Mouse (Mus musculus): ENCODE measurements around the gene Atg10.
"Not testable (repeated sequence)": the region's sequence is repeated elsewhere in the genome, so short reads cannot be mapped to it uniquely, and the experiment has no call there.

The Atg10 gene

DNA sequence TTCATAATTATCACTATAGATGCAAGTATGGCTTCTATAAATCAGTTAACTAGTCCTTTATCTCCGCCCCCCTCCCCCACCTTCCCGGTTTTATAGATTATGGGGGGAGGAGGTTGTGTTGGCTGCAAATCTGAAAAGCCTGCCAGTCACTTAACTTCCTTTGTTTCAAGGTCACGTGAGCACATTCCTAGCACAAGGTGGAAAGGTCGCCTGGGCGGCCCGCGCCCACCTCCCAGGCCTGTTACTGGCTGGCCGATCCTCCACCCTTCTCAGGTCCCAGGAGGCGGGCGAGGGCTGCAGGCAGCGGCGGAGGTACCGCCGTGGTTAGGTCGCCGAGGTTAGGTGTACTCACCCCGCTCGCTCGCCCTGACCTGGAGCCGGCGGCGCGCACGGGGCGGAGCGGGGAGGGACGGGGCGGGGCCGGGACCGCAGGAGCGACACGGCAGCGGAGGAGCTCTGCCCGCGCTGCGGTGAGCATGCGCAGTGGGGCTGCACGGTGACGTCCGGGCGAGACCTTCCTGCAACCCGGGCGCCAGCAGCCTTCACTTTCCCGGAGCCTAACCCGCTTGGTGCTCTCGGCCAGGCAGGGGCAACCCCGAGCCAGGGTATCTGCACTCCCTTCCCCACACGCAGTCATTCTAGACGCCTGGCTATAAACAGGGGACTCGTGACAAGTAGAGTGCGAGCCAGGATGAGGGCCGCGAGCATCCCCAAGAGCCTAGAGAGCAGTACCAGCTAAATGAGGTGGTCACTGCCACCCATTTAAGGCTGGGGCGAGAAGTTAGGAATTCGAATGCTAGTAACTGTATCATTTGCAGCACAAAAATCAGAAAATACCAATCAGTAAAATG is at the start of gene Atg10:
Atg10 (minus strand) TSS at position 382 of the 851 bp plus-strand sequence.
- in situ Hi-C loops (cut with MboI, MseI): loop anchor here (10.0 kb wide), 3 partner anchors 151 to 1139 kb away; partner anchors contain the start of genes Tmem167 and Xrcc4

DNA sequence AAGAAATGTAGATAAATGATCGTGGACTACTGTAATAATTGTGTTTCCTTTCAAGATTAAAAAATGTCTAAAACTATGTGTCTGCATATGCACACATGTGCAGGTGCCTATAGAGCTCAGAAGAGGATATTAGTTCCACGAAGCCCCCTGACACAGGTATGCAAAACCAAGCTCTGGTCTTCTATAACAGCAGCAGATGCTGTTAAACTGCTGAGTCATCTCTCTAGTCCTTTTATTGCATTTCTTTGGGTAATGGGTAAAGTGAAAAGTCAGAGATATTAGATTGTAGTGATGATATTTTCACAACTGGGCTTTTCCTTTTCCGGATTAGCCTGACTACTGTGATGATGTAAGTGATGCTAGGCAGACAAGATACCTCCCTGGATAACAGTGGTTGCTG is 28.6 kb upstream of the Atg10 start:
- in situ Hi-C loops (cut with MboI, MseI): no loop called here

DNA sequence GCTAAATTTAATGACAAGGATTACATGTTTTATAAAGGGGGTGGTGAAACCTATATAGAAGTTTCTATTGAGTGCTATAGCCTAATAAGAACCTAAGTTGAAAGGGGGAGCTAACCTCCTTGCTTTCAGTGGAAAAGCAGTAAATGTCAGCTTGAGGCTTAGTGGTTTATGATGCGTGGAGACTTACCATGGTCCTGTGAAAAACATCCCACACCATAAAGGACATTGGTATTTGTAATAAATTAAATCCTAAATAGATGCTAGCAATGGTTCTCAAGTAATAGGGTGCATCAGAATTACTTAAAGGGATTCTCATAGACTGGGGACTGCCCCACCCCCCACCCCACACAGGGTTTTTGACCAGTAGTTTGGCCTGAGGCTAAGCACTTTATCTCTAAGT is 27.9 kb upstream of the Atg10 start:
- in situ Hi-C loops (cut with MboI, MseI): no loop called here

DNA sequence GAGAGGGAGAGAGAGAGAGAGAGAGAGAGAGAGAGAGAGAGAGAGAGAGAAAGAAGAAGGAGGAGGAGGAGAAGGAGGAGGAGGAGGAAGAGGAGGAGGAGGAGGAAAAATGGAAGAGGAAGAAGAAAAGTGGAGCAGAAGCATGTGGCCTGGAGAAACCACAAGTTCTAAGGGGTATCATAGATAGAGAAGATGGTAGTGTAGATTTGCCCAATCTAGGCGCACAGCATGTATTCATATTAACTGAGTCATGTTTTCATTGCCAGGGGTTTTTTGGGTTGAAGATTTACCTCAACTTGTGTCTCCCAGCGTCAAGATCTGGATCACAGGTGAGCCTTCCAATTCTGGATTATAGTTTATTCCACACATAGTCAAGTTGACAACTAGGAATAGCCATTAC is 26.3 kb upstream of the Atg10 start:
- in situ Hi-C loops (cut with MboI, MseI): not testable (repeated sequence)

DNA sequence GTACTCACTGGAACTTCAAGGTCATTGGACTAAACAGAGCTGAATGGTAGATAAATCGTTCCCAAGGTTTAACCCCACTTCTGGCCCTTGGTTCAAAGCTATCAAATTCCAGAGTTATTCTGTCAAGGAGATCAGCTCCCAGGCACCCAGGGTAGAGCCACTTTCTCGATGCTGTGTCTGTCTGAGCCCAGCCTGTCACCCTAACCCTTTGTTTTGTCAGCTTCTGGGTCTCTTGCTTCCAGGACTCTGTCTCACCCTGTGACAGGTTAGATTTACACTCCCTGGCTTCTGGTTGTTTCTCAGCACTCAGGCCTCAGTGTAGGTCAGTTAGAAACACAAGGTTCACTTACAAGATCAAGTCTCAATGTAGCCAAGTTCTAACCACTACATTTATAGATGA is 22.7 kb upstream of the Atg10 start:
- in situ Hi-C loops (cut with MboI, MseI): no loop called here

DNA sequence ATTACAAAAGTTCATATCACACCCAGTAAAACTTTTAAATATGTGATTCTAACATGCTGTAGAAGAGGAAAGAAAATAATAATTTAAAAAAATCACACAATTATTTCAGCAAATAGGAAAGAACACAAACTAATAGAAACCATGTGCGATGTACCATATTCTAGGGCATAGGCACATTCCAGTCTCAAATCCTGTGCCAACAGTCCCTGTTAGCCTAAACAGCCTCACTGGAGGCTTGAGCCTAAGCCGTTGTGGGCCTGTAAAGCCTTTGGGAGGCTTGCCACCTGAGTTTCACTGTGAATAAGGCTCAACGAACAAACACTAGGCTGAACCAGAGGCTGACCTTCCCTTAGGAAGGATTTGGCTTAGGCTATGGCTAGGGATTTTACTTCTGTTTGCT is 14.2 kb upstream of the Atg10 start:
- in situ Hi-C loops (cut with MboI, MseI): no loop called here

DNA sequence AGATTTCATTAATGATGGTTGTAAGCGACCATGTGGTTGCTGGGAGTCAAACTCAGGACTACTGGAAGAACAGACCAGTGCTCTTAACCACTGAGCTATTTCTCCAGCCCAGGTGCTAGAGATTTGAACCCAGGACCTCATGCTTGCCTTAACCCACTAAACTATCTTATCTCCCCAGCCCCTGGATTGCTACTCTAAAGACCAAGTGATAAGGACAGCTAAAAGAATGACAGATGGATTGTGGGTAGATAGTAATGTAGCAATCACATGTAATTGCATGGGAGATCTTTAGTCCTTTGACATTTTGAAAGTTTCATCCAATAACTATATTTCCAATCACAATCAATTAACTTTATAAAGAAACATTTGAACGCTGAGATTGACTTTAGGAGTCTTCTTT is 13.1 kb upstream of the Atg10 start:
- in situ Hi-C loops (cut with MboI, MseI): no loop called here

DNA sequence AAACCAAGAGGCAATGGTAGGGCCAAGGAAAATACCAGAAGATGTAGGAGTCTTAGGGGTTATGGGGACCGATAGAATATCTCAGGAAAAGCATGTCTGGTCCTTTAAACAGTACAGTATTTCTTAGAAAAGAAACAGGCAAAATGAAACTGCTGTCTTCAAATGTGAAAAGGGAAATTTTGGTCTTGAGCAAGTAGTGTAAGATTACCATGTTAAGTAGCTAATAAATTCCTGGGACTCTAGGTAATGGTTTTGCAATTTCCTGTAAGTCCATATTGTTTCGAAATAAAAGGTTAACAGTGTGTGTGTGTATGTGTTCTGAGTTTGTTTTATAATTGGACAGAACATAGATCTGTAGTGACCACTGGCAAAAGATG is 658 bp upstream of the Atg10 start:
- in situ Hi-C loops (cut with MboI, MseI): loop anchor here (10.0 kb wide), 3 partner anchors 150 to 1140 kb away; partner anchors contain the start of genes Tmem167 and Xrcc4

DNA sequence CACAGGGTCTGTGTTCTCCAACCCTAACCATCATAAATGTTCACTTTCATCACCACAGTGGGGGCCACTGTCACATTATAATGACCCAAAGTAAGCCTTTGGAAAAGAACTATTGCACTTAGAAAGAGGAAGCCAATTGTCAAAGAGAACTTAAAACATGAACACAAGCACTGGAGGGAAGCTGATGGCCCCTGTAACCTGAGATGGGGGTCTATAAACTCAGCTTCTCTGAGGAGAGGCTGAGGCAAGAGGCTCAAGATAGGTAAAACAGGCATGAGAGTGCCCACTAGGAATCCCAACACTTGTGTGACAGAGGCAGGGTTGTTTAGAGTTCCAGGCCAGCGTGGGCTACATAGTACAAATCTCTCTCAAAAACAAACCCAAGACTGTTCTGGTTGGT is 705 bp downstream of the Atg10 start:
- in situ Hi-C loops (cut with MboI, MseI): loop anchor here (10.0 kb wide), 3 partner anchors 152 to 1138 kb away; partner anchors contain the start of genes Tmem167 and Xrcc4

DNA sequence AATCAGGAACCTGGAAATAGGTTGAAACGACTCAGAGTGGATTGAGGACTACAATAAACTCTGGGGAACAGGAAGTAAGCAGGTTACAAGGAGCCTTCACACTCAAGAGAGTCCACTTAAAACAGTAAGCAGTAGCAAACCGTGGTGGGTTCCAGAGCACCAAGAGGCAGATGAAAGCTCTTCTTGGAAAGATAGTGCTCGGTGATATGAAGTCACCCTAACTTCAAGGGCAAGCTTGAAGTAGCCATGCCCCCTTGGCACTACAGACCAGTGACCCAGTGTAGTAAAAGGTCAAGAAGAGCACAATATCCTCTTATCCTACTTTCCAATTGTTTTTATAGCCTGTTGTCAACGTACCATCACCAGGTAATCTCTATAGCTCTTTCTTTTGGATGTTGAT is 2.1 kb downstream of the Atg10 start:
- in situ Hi-C loops (cut with MboI, MseI): loop anchor here (10.0 kb wide), 3 partner anchors 153 to 1137 kb away; partner anchors contain the start of genes Tmem167 and Xrcc4

DNA sequence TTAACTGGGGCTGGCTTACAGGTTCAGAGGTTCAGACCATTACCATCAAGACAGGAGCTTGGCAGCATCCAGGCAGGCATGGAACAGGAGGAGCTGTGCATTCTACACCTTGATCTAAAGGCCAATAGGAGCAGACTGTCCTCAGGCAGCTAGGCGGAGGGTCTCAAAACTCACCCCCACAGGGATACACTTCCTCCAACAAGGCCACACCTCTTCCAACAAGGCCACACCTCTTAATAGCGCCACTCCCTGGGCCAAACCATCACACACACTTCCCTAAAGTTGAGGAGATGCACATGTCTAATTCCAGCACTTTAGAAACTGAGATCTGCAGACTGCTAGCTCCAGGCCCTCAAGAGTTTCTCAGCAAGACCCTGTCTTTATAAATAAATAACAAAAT is 6.1 kb downstream of the Atg10 start:
- in situ Hi-C loops (cut with MboI, MseI): no loop called here

DNA sequence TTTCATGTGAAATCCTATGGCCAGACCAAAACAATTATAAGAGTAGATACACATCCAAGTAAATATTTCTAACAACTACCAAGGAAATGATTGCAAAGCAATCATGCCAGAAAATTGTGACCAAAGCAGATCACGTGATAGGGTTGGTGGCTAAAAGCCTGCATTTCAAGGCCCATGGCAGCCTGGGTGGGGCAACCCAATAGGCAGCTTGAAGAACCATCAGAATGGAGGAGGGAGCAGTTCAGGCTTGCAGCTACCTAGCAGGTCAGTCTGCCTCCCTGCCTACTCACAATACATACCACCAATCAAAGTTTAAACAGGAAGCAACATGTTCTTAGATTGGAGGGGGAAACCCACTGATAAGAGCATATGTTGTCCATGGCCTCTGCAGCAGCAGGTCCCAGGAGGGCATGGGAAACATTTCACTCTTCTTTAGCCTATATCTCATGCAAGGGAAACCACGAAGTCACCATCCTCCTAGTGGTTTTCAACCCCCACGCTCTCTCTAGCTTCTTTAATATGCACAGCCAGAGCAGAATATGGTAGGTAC is 7.0 kb downstream of the Atg10 start:
- in situ Hi-C loops (cut with MboI, MseI): no loop called here

DNA sequence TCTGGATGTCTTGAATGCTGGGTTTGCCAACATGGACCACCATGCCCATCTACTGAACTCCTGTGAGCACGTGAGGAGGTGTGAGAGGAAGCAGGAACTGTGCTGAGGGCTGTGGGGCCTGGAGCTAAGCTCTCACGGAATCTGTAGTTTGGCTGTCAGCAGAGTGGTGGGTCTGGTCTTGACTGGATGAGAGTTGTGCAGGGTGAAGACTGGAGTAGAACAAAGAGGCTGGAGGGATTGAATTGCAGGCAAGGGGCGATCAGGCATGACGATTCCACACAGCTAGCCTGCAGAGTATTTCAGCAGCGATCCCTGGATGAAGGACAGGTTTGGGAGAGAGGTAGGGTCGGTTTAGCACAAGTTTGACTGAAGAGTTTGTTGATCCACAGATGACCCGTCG is 10.8 kb downstream of the Atg10 start:
- in situ Hi-C loops (cut with MboI, MseI): no loop called here

DNA sequence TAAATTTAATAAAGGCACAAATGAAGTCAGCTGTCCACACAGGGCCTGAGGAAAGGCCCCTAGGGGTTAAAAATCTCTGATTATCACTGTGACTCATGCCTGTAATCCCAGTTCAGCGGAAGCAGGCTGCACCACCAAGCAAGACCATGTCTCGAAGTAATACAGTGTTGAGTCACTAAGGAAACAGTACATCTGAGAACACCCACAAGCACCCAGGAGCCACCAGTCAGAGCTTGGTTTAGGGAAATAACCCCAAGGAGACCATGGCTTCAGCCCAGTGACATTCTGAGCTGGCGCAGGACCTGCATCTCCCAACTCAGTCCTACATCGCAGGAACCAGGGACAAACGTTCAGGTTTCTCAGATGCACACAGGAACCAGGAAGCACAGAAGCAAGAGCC is 17.5 kb downstream of the Atg10 start:
- in situ Hi-C loops (cut with MboI, MseI): no loop called here

DNA sequence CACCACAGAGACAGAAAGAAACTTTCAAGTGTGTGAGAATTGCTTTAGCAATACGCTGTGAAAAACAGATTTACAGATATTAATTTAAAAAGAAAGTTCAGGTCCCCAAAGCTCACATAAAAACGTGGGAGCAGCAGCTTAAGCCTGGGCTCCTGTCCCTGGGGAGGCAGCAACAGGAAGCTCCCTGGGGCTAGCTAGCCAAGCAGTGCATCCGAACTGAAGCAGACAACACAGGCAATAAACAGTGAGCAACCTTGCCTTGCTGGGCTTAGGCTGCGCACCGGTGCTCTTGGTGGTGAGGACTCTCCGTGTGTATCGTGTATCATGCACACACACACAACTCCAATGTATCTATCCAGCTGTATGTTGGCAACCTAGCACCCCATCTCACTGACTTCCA is 21.2 kb downstream of the Atg10 start:
- in situ Hi-C loops (cut with MboI, MseI): no loop called here

DNA sequence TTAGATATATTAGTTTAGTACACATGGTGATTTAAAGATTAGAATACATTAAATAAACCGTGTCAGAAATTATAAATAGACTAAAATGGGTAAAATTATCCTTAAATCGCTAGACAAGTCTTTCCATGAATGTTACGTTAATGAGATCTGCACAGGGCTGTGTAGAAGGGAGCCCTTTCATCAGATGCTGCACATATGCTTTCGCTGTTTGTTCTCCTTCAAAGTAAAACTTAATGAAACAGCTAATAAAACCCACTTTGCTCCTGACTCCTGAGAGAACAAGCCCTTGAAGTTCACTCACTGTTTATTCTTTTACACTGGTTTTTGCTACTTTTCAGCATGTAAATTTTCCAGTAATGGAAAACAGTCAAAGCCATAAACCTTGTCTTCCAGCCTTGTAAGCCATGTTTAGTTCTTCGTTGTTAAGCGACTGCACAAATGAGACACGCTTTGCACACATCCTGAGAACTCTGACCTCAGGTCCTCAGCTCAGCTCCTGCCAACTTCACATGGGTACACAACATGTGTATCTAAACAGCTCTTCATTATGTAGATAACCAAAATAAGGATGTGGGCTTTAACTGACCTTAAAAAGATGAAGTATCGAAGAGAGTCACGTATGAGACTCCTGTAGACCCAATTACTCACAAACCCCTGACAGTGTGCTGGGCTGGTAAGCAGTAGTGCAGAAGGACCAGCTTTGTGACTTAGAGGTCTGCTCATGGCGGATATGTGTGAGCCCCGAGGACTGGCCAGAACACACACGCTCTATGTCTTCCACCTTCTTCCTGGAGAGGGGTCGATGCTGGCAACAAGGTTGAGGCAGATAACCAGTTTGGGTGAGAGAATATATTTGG is 36.2 kb downstream of the Atg10 start:
- in situ Hi-C loops (cut with MboI, MseI): loop anchor here (10.0 kb wide), 1 partner anchor 1873 kb away; no protein-coding TSS in a partner anchor

DNA sequence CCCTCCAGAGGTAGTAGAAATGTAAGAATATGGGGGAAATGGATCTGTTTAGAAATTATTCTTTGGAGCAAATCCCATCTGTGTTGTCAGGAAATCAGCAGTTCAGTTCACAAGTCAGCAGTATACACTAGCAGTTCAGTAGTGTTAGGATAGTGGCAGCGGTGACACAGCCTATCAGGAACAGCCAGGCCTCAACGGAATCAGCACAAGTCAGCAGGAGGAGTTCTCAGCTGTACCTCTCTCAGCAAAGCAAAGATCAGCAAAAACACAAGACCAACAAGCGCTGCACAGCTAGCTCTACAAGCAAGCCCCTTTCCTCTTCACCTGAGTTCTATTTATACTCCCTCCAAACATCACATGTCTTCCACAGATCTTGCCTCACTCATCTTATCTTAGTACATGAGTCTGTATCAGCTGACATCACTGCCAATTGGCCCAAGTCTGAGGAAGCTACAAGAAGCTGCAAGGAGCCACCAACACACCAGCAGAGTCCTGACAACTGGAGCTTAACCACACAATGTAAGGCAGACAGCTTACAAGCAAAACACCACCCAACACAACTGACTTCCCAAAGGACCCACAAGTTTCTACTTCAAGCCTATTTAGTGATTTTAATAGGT is 38.4 kb downstream of the Atg10 start:
- in situ Hi-C loops (cut with MboI, MseI): loop anchor here (10.0 kb wide), 1 partner anchor 1871 kb away; no protein-coding TSS in a partner anchor

DNA sequence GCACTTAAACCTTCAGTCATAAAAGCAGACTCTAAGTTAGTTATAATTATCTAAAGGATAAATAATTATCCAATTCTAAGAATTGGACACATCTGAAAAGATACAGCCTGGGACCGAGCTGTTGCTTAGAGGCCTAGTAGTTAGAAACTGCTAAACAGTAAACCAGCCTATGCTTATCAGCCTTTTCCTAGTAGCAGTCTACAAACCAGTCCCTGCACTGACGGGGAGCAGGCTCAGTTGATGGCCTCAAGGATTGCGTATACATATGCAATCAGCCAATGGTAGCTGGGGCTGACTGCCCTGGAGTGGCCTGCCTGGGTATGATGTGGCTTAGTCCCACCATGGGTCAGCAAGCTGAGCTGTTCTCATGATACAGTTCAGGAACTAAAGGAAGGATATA is 39.5 kb downstream of the Atg10 start:
- in situ Hi-C loops (cut with MboI, MseI): loop anchor here (10.0 kb wide), 1 partner anchor 1869 kb away; no protein-coding TSS in a partner anchor

DNA sequence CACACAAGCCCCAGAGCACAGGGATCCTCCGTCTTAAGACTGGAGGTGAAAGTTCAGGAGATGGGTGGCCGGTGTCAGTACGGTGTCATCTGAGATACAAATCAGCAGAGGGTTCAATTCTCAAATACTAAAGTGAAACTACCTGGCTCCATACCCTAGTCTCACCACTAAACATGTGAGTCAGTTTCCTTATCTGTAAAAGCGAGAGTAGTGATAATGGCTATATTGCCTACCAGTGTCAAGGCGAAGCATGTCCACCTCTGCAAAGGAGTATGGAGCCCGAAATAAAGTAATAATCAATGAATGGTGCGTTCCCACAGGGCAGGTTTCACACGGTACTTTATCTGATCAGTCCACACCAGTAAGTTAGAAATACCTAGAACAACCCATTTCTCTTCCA is 43.4 kb downstream of the Atg10 start:
- in situ Hi-C loops (cut with MboI, MseI): loop anchor here (10.0 kb wide), 1 partner anchor 1866 kb away; no protein-coding TSS in a partner anchor

DNA sequence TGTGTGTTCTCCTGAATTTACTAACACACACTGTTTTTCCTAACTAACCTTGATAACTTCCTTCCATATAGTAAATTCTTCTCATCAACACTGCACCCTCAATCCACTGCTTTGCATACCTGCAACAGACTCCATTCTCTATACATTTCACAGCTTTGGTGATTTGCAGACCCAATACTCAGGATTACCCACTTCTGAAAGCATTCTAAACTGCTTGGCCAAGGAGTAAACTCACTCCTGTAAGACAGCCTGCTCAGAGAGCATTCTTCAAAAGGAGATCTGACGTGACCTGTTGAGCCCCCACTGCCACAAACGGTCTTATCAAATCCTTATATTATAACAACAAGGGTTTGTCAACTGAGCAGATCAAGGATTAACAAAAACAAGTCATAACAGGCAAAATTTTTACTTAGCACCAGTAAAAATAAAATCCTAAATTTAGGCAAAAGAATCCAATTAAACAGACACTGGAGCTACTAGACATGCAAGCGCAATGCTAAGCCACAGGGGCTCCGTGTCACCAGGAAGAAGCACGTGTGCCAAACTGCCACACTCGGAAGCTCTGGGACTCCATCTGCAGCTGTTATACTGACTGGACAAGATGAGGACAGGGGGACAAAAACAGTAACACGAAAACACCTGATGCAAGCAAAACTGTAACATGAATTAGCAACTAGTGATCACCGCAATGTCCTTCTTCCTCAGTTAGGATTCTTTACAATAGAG is 44.4 kb downstream of the Atg10 start:
- in situ Hi-C loops (cut with MboI, MseI): no loop called here

Data from T-helper 1 cell (primary cell).